Mouse (Mus musculus) 416B (cell line): ENCODE measurements around the gene Gm3776.
"Not testable (repeated sequence)": the region's sequence is repeated elsewhere in the genome, so short reads cannot be mapped to it uniquely, and the experiment has no call there.

Experiments
- DNase-seq: peaks from one replicate; pipeline ENCODE4 v3.0.0; 2011; ENCODE audit warnings: low read depth

Gene Gm3776

DNA sequence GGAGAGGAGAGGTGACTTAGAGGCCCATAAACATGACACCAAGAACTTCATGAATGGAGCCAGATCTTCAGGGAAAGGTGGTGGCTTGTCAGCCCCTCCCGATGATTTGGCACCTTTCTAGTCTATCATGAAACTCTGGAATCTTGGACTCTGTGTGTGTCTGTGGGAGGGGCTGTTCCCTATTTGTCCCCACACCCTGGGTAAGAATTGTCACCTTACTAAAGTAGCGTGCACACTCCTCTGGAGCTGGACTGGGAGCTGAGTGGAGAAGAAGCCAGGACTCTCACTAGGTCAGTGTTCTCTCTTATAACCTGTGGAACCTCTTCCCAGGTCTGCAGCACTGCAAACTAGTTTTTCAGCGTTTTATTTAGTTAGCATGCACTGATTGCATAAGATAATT lies at the start of gene Gm3776:
TSS of gene Gm3776 (plus strand) at position 216 of the 400 bp plus-strand sequence.
- not testable (repeated sequence) for DNase-seq

- no peak for DNase-seq
Observed at GRCm38 (mm10) chr9:78208956-78209355, 48.0 kb upstream of the Gm3776 start.

- no peak for DNase-seq
Observed at GRCm38 (mm10) chr9:78210079-78210478, 46.9 kb upstream of the Gm3776 start.

GRCm38 (mm10) chr9:78210821-78211220 lies 46.1 kb upstream of the Gm3776 start:
- DNase-seq: no peak

DNA sequence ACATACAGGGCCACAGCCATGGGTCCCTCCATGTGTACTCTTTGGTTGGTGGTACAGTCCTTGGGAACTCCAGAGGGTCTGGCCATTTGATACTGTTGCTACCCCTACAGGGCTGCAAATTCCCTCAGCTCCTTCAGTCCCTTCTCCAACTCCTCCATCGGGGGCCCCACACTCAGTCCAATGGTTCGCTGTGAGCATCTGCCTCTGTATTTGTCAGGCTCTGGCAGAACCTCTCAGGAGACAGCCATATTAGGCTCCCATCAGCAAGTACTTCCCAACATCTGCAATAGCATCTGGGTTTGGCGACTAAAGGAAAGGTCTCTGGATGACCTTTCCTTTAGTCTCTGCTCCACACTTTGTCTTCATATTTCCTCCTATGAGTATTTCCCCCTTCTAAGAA lies 45.4 kb upstream of the Gm3776 start:
- DNase-seq: no peak

DNA sequence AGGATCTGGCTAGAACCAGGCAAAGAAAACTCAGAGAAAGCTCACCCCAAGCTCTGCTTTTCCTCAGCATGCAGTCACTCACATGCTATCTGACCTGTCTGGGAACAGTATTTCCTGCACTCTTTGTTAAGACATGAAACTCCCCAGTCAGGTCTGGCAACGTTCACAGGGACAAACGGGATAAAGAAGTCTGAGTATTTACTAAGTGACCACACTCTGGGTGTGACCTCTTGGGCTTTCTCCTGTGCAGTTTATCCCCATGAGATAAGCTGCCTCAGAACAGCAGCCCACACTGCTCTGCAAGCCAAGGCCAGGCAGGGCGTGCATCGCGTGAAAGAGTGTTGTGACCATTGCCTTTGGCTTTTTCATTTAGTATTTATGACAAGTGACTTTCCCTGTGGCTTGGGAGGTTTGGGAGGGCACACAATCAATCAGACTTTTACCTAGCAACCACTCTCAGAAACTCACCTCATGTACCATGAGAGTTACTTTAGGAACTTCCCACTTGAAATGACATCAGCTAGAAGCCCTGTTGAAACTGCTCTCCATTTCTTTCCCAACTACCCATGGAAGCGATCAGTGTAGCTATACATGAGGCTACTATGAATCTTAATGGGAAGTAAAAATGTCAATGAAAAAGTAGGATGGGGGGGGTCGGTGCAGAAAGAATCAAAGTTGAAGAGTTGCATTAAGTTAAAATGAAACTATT lies 44.4 kb upstream of the Gm3776 start:
- no peak for DNase-seq

GRCm38 (mm10) chr9:78217074-78217473 lies 39.9 kb upstream of the Gm3776 start:
- no peak for DNase-seq

GRCm38 (mm10) chr9:78222616-78223015 lies 34.3 kb upstream of the Gm3776 start:
- no peak for DNase-seq

DNA sequence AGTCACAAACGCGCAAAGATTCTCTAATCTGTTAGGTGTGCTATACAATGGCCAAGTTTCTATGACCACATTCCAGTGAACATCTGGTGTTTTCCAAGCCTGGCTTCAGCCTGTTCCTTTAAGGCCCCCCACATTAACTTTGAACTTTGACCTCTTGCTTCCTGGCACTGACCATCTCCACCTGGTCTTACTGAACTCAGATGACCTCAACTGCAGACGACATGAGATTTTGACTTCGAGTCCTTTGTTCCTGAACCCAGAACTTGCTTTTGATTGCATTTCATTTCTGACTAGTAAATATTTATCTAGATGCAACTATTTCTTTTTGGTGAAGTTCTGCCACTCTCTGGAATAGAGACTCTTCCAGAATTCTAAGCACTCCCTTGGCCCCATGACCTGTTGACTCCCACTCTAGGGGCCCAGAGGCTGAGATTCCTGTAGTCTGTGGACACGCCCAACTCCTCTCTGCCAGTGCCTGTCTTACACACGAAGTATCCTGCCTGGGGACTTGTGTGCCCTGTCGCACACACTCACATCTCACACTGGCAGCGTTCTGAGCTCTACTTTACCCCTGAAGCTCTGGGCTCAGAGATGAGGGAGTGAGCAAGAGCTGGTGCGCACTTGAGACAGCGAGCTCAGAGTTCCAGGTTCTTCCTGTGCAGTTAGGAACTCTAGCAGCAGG lies 33.6 kb upstream of the Gm3776 start:
- DNase-seq: no peak

DNA sequence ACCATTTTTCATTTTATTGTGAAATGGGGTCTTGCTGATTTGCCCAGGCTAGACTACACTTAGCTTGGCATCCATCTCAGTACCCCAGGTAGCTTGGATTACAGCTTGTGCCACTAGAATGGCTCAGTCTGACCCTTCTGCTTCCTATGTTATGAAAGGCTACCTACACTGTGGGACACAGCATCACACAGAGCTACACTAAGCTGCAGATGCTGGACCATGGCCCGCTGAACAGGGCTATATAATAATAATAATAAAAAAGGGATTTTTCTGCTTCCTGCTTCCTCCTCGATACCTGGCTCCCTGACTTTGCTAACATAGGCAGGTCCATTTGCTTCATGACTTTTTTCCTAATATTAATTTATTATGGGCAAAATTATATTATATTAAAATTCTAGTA lies 32.5 kb upstream of the Gm3776 start:
- no peak for DNase-seq

GRCm38 (mm10) chr9:78225304-78225703 lies 31.6 kb upstream of the Gm3776 start:
- peak; percentile 76 for DNase-seq

- DNase-seq: peak; percentile 67
Observed at GRCm38 (mm10) chr9:78228122-78228521, 28.8 kb upstream of the Gm3776 start.

GRCm38 (mm10) chr9:78229658-78230057 lies 27.3 kb upstream of the Gm3776 start:
- not testable (repeated sequence) for DNase-seq

DNA sequence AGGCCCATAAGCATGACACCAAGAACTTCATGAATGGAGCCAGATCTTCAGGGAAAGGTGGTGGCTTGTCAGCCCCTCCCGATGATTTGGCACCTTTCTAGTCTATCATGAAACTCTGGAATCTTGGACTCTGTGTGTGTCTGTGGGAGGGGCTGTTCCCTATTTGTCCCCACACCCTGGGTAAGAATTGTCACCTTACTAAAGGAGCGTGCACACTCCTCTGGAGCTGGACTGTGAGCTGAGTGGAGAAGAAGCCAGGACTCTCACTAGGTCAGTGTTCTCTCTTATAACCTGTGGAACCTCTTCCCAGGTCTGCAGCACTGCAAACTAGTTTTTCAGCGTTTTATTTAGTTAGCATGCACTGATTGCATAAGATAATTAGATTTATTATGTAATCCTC lies 26.5 kb upstream of the Gm3776 start, which contains the start of gene Gsta1:
TSS of gene Gsta1 (plus strand) at position 196 of the 400 bp plus-strand sequence.
- not testable (repeated sequence) for DNase-seq

GRCm38 (mm10) chr9:78233121-78233695 lies 23.7 kb upstream of the Gm3776 start:
- DNase-seq: not testable (repeated sequence)

DNA sequence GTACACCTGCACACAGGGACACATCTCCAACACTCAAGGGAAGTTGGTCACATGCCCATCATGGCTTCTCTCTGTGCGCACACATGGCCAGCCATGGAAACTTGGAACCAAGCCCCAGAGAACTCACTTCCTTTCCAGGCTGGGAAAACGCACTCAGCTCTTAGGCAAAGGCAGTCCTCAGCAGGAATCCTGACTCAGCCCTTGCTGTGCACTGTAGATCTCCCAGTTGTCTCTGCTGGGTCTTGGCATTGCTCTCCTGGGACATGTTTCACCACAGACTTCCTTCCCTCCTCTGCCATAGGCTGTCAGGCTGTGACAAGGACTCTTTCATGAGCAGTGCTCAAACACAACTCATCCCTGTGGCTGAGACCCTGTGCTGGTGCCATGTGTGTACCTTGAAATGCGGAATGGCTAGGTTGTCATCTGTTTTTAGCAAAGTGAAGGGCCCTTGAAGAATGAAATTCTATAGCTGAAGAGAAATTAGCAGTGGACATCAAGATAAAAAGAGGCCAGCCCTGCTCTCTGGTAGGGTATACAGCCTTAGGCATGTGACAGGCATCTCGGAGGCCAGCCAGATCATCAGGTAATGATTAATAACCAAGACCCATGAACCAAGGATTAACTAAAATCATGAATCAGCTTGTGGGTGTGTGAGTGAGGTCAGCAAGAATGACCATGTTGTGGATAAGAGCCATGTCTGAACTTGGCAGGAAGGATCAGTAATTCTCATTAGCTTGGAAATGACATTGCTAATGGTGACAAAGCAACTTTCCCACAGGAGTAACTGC lies 1.1 kb upstream of the Gm3776 start:
- not testable (repeated sequence) for DNase-seq

- DNase-seq: not testable (repeated sequence)
Observed at GRCm38 (mm10) chr9:78259688-78260087, 2.8 kb downstream of the Gm3776 start.

- peak; percentile 43 for DNase-seq
Observed at GRCm38 (mm10) chr9:78270945-78271344, 14.0 kb downstream of the Gm3776 start.

- not testable (repeated sequence) for DNase-seq
Observed at GRCm38 (mm10) chr9:78282002-78282711, 25.2 kb downstream of the Gm3776 start.

GRCm38 (mm10) chr9:78289063-78289462 lies 32.1 kb downstream of the Gm3776 start:
- not testable (repeated sequence) for DNase-seq

DNA sequence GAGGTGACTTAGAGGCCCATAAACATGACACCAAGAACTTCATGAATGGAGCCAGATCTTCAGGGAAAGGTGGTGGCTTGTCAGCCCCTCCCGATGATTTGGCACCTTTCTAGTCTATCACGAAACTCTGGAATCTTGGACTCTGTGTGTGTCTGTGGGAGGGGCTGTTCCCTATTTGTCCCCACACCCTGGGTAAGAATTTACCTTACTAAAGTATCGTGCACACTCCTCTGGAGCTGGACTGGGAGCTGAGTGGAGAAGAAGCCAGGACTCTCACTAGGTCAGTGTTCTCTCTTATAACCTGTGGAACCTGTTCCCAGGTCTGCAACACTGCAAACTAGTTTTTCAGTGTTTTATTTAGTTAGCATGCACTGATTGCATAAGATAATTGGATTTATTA lies 32.8 kb downstream of the Gm3776 start, which contains the start of gene Gm10639:
TSS of gene Gm10639 (plus strand) at position 201 of the 400 bp plus-strand sequence.
- not testable (repeated sequence) for DNase-seq
